Mouse (Mus musculus): ENCODE measurements around the gene Foxp2.

DNA sequence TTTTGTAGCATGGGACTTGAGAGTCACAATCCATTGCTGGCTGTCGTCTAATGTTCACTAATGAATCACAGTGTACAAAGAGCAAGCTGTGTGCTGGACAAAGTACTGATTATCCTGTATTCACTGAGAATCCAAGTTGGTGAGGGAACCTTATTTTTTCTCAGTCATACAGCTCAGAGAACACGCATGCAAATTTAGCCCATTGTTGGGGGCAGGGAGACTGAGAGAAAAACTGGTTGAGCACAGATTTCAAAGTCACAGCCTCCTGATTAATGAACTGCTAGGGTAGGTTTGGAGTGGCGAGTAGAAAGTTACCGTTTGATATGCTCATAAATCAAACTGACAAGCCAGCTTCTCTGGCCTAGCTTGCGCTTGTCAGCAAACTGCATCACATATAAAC is 477.1 kb downstream of the Foxp2 start:
- TF ChIP-seq SMC3 (IDR thresholded peaks at IDR 0.05; ENCODE audit: low read depth, low read length) (no peak), NRF1 (IDR thresholded peaks at IDR 0.05; ENCODE audit: low read depth, low read length) (no peak), KAT2A (IDR thresholded peaks at IDR 0.05; ENCODE audit: insufficient replicate concordance, low read length) (no peak), USF1 (IDR thresholded peaks at IDR 0.05; ENCODE audit: low read depth, low read length) (no peak), BHLHE40 (IDR thresholded peaks at IDR 0.05; ENCODE audit: low read depth, low read length) (no peak), CTCF (conservative IDR thresholded peaks at IDR 0.05 in 1 of 2, IDR thresholded peaks at IDR 0.05 in 1 of 2; ENCODE audit: low read depth in 2 of 2, low read length in 2 of 2) (no peak), CHD2 (IDR thresholded peaks at IDR 0.05; ENCODE audit: low read length) (no peak), JUN (IDR thresholded peaks at IDR 0.05; ENCODE audit: insufficient read depth, low read depth, low read length) (no peak)

Measured in CH12.LX (cell line).